Mouse (Mus musculus): ENCODE results near the gene Rnaseh1.
A peak's percentile ranks its signal among the peaks of the same experiment; 100 is the strongest.

Gene Rnaseh1

DNA sequence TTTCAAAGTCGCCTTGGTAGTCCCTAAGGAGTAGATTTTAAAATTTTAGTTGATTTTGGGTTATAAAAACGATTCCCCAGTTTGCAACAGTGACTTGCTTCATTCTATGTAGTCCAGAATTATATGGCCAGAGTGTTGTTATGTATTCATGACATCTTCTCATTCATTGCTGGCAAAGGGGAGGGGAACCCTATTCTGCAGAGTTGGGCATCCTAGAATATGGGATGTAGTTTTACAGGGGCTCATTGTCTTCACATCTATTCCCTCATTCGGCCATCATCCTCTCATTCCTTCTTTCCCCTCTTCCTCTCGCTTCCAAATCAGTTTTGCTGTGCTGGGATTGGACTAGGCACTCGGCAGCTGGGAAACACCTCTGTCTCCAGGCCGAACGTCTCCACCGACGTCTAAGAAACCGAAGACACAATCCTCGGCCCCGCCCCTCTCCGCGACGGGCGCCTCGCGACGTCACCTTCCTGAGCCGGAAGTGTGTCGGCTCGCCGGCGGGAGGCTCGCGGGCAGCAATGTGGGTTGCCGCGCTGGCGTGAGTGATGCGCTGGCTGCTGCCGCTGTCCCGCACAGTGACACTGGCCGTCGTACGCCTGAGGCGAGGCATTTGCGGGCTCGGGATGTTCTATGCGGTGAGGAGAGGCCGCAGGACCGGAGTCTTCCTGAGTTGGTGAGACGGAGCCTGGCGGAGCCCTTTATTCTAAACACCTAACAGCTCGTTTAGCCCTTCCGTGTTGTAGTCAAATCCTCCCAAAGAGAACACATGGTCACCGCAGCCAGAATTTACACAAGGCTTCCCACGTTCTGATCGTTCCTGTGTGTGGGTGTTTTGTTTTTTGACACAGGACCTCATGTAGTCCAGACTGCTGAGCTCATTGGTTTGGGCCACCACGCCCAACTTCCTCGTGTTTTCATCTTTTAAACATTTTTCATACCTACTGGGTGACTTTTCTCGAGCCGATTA lies at the start of gene Rnaseh1:
Gene Rnaseh1, plus strand, starts transcription at position 462 of the 970 bp plus-strand sequence.
- DNase-seq (ENCODE audit: low read depth): peak; percentile 94

DNA sequence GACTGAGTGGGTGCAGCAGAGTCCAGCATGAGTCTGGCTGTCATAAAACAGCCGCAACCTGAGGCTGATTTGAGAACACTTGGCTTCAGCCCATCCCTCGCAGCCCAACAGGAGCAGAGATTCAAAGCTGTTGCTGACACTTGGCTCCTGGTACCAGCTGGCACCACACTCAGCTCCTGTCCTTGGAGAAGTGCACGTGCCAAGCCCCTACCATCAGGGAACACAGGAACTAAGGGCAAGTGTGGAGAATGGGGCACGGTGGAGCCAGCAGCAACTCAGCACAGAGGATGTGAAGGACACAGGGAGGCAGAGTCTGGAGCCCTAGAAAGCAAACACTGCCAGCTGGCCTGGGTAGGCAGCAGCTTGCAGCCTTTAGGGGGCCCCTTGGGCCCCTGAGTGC lies 47.1 kb upstream of the Rnaseh1 start:
- no peak for DNase-seq (ENCODE audit: low read depth)

DNA sequence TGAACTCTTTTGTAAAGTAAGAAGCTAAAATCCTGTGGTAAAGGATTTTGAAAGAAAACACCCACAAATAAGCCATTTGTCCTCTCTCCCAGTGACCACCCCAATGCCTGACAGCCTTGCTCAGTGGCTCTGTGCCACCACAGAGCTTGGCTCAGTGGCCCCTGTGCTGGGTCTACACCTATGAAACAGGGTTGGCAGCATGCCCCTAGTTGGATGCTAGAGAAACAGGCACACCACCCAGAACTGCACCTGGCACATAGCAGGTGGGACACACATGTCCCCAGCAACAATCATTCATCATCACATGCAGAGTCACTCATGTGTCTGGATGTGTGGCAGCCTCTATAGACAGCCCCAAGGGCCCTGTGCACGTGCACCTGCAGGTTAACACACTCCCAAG lies 45.9 kb upstream of the Rnaseh1 start:
- DNase-seq (ENCODE audit: low read depth): no peak

DNA sequence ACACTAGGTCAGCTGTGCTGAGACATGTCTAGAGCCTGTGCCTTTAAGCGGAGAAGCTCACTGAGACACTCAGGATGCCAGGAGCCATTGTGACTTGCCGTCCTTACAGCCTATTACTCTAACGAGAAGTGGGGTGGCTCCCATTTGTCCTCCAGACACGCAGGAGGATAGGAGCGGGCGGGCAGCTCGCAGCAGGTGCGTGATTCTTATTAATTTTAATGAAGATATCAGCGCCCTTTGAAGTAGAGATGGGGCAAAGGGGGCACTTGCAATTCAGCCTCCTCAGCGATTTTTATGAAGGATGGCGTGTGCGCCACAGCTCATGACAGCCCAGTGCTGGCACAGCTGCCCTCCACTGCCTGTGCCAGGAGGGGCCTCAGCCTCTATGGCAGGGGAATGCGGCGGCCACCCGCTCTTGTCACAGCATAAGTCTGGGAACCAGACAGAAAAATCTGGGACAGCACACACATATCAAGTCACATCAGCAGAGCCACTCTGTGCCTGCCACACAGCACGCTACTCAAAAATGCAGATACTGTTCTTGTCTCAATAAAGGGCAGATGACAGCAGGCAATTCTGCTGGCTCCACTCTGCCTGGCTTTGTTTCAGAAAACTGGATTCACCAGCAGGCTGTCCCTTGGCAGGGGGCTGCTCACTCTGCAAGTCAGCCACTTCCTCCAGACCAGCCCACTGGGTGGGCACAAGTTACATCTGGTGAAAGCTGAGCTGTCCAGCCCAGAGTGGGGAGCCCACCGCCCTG lies 41.7 kb upstream of the Rnaseh1 start:
- no peak for DNase-seq (ENCODE audit: low read depth)

DNA sequence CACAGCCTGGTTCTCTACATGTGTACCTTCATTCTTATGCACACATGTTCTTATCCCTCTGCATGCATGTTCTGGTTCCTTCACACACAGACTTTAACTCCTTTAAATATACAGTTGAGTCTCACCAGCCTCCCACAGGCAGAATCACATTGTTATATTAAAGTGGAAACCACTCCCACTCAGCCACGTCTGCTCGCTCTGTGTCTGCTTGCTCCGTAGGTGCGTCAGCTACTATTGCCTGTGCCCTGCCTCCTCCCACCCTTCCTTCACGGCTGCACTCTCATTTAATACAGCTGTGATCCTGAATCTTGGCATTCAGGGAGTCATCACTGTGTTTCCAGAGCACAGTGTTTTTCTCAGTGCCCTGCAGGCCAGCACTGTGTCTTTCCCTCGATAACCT lies 37.0 kb upstream of the Rnaseh1 start:
- no peak for DNase-seq (ENCODE audit: low read depth)

DNA sequence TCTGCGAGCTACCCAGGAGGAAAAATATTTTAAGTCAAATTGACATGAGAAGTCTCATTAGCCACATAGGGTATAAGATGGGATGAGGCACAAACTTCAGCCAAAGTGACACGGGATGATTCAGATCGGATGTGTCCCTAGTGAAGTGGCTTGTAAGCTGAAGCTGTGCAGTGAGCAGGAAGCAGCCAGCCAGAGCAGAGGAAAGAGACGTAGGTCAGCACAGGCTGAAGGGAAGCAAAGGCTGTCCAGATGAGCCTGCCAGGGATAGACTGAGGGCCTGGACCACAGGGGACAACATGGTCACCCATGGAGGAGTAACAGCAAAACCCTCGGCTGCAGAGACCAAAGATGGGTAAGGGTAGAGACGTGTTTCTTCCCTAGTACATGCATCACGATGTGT lies 35.0 kb upstream of the Rnaseh1 start:
- DNase-seq (ENCODE audit: low read depth): no peak

DNA sequence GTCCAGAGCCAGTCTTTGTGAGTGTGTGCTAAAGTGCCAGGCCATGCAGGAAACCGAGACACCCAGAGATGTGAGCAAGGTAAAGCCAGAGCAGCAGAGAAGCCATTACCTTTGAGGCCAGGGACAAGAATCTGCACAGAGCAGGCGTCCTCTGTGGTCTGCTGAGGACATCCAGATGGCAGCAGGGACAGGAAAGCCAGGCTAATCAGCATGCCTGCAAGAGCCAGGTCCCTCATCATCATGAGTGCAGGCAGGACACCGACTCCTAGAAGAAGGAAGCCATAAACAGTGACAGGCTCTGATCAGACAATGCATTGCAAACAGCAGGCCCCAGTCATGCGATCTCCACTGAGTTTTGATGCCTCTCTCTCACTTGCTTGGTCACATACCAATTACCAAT lies 32.1 kb upstream of the Rnaseh1 start:
- no peak for DNase-seq (ENCODE audit: low read depth)

DNA sequence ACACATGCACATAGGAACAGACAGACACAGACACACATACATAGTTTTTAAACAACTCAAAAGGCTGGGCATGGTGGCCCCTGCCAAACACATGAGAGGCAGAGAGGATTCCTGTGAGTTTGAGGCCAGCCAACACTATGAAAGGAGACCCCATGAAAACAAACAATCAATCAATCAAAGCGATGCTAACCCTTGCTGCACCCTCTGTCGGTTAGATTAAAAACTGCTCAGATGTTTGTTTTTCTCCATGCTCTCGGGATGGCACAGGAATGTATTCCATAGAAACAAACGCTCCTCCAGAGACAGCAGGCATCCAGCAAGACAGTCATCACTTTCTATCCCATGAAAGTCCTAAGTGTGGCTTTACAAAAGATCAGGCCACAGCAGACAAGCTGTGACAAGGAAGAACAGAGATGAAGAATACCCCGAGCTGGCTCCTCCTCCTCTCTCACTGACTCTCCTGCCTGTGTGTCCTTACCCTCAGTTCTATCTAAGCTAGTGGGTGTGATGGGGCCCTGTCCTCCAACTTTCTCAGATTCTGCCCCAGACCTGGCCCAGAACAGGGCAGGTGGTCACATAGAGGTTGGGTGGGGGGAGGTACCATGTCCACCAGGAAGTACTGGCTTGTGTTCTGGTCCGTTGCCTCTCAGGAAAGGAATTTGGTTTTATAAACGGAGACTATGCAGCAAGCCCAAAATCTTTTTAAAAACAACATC lies 27.8 kb upstream of the Rnaseh1 start:
- DNase-seq (ENCODE audit: low read depth): no peak

DNA sequence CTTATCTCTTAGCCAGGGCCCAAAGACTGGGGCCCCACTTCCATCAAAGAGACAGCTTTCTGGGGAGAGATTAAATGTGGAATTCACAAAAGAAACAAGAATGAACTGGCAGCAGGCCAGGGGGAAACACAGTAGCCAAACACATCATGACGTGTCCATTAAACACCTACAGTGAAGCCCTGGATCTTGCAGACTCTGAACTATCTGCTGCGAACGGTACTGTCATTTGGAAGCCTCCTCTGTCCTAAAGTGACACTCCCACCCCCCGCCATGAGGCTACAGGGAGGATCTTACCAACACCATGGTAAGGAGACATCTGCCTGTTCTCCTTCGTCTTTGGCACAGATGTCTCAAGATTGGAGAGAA lies 27.3 kb upstream of the Rnaseh1 start:
- DNase-seq (ENCODE audit: low read depth): no peak

DNA sequence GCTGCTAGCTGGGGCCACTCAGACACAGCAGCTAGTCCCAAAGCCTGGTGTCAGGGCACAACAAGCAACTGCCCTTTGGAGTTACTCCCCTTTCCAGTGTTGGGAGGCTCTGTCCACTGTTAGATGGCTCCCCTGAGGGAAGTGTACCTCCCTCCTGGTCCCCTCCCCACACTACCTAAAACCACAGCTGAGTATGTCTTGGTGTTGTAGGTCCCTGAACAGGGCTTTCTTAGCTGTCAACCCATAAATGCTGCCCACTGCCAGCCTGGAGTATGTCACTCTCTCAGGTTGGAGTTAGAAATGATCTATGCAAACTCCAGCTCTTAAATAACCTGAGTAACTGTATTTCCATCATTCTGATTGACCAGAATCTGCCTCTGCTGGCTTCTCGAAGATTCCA lies 26.8 kb upstream of the Rnaseh1 start:
- DNase-seq (ENCODE audit: low read depth): no peak

DNA sequence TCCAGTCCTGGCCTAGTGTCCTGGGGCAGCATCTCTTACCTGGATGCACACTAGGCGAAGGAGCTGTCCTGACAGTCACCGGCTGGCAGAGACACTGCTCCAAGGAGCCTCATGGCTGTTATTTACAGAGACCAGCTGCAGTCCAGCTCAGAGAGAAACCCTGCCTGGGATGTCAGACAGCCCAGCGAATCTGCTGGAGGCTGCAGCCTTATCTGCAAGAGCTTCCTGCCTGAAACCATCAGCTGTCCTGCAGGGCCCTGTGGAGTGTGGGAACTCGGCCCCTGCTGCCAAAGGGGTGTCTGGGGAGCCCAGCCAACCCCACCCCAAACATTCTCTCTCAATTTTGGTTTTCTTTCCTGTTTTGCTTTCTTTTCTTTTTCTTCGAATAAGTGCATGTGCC lies 26.2 kb upstream of the Rnaseh1 start, which contains the start of gene Colec11:
Gene Colec11, minus strand, starts transcription at position 183 of the 400 bp plus-strand sequence.
- no peak for DNase-seq (ENCODE audit: low read depth)

DNA sequence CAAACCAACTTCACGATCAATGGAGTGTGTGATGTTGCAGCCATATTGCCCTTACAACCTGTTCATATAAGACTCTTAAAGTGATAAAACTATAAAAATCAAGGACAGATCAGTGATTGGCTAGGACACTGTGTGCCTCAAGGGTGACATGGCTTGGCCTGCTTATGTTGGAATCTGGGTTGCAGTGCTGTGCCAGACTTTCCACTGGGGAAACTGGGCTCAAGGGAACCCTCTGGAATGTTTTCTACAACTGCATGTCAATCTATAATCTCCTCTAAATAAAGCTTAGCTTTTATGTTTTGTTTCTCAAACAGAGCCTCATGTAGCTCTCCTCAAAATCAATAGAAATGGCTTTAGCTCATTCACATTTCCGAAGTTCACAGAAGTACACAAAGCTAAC lies 25.2 kb upstream of the Rnaseh1 start:
- no peak for DNase-seq (ENCODE audit: low read depth)

DNA sequence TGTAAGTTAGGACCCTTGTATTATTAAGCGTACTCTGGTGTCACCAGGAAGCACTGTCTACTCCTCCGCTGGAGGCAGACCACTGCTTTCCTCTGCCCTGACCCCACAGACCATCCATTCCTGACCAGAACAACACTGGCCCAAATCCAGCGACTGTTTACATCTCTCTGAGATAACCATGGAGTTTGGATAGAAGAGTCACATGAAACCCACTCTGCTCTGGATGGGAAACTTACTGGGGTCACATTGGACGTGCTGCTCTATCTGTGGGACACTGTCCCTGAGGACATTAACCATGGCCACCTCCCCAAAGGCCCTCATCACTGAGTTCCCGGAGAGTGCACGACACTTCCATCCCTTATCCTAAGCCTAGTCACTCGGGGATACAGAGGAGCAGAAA lies 24.0 kb upstream of the Rnaseh1 start:
- no peak for DNase-seq (ENCODE audit: low read depth)

DNA sequence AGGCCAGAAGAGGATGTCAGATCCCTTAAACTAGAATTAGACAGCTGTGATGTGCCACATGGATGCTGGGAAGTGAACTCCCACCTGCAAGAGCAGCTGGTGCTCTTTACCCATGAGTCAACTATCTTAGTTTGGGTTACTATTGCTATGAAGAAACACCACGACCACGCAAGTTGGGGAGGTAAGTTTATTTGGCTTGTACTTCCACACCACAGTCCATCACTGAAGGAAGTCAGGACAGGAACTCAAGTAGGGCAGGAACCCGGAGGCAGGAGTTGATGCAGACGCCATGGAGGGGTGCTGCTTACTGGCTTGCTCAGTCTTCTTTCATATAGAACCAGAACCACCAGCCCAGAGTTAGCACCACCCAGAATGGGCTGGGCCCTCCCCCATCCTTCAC lies 22.3 kb upstream of the Rnaseh1 start:
- no peak for DNase-seq (ENCODE audit: low read depth)

DNA sequence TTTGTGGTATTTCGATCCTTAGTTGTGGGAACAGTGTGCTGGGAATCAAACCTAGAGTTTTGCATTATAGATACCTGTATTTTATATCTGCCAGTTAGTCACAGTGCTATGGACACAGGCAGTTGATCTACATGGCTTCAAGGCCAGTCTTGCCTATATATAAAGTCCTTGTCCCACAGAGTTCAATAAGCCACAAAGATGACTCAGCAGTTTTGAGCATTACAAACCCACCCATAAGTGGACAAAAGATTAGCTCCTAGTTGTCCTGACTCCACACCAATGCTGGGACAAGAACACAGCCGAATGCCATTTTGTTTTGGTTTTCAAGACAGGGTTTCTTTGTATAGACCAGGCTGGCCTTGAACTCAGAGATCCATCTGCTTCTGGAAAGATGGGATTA lies 21.0 kb upstream of the Rnaseh1 start:
- DNase-seq (ENCODE audit: low read depth): no peak

DNA sequence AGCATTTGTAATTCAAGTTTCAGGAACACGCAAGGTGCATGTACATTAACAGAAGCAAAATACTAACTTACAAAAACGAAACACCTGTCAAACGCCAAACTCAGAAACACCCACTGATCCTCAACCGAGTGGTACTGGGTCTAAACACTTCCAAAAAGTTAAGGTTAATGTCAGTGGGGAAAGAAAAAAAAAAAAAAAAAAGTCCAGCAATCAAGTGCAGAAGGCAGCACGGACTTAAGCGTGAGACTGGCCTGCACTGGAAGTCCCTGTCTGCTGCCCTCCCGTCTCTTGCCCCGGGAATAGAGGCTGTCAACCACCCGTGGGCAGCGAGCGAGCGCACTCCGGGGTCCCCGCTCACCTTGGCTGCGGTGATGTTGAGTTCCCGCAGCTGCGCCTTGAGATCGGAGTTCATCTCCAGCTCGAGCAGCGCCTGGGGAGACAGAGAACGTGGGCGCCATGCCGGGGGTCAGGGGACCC lies 14.3 kb upstream of the Rnaseh1 start:
- DNase-seq (ENCODE audit: low read depth): no peak

DNA sequence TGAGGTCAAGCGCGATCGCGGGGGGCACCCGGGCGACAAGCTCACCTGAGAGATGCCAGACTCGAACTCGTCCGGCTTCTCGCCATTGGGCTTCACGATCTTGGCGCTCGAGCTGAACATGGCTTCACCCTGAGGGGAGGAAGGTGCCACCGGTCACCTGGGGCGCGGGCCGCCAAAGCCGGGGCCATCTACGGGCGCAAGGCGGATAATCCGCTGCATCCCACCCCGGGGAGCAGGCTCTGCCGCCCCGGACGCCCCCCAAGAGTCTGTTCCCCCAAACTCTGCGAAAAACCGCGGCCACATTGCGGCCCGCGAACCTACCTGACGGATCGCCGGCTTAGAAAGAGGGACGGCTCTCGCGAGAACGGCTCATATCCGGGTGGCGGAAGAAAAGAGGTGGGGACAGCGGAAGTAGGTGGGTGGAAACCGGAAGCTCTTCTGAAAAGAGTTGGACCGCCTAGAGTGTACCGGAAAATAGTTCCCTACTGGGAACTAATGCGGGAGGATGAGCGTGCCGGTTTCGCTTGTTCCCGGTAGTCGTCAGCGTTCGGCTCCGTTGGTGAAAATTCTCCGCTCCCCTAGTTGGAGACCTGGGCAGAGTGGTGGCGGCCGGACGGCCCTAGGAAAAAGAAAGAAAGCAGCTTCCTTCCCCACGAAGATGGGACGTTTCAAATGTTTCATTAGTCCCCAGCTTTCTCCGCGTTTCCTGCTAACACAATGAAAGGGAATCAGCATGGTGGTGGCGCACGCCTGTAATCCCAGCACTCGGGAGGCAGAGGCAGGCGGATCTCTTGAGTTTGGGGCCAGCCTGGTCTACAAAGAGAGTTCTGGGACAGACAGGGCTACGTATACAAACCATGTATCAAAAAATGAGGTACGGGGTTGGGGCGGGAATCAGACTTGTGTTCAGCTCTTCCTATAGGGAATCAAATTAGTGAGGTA lies 13.6 kb upstream of the Rnaseh1 start, which contains the start of gene Rps7:
Gene Rps7, minus strand, starts transcription at position 419 of the 942 bp plus-strand sequence.
- peak; percentile 98 for DNase-seq (ENCODE audit: low read depth)

DNA sequence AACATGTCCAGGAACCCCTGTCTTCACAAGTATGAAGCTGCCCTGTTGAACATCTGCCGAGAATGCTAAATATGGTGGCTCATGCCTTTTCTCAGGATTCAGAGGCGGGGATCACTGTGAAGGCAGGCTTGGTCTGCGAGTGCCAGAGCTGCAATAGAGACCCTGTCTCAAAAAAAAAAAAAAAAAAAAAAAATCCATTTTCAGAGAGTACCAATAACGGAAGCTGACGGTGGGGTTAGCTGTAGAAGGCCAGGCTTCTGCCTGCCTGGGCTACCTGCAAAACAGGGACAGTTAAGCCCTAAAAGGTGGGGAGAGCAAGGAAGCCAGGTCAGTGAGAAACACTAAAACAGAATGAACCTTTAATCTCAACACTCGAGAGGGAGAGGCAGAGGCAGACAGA lies 12.9 kb upstream of the Rnaseh1 start:
- no peak for DNase-seq (ENCODE audit: low read depth)

DNA sequence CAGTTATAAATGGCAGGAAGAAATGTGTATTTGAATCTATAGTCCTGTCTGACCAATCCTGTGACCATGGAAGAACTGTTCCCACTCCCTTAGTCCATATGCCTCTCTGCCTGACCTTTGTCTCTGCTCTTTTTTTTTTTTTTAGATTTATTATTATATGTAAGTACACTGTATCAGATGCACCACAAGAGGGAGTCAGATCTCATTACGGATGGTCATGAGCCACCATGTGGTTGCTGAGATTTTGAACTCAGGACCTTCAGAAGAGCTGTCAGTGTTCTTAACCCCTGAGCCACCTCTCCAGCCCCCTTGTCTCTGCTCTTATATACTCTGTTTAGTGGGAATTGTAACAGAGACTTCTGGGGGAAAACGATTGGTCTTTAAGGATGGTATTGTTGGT lies 10.6 kb upstream of the Rnaseh1 start:
- DNase-seq (ENCODE audit: low read depth): peak; percentile 63

DNA sequence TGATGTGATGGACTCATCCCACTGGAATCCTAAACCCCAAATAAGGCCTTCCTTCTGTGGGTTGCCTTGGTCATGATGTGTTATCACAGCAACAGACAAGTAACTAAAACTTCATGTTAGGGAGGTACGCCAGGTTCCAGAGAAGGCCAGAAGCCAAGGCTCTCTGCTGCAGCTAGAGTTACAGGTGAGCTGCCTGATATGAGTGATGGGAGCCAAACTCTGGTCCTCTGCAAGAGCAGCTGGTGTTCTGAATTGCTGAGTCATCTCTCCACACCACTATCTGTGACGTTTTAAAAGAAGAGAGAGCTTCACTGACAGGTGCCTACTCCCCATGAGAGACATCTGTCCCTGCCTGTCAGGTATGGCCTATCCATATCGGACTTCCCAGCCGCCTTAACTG lies 13.2 kb downstream of the Rnaseh1 start:
- DNase-seq (ENCODE audit: low read depth): no peak

DNA sequence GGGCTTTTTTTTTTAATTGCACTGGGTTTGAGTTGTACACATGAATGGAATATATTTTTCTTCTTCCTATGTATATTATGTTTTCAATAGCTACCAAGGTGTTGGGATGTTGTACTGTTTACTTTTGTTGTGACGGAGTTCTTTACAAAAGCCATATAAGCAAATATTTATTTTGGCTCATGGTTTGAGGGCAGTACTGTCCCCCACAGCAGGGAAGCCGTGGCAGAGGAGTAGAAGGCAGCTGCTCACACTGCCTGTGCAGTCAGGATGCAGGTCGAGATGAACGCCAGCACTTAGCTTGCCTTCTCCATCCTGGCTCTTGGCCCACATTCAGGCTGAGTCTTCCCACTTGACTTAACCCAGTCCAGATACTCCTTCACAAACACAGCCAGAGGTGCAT lies 17.3 kb downstream of the Rnaseh1 start:
- no peak for DNase-seq (ENCODE audit: low read depth)

Data from induced T-regulatory cell, adult 2 months (primary cell).